Mouse (Mus musculus) cerebellum, adult 18-20 months (tissue): Measurements from ENCODE around the gene Lrriq1.

Experiments
- DNase-seq, 2 experiments: peaks; one replicate each; pipeline ENCODE4 v3.0.0; 2021

Gene Lrriq1

GRCm38 (mm10) chr10:103235707-103236459, at the start of gene Lrriq1:
Lrriq1 (minus strand) TSS chr10:103236322.
- DNase-seq: peak; percentile 52 to 56

- peak; percentile 11 to 19 for DNase-seq
Observed at GRCm38 (mm10) chr10:103253842-103254803, 18.0 kb upstream of the Lrriq1 start.

GRCm38 (mm10) chr10:103236460-103236772, 294 bp upstream of the Lrriq1 start:
- no peak for DNase-seq

- DNase-seq: no peak
Observed at GRCm38 (mm10) chr10:103226646-103227045, 9.5 kb downstream of the Lrriq1 start.

- no peak for DNase-seq
Observed at GRCm38 (mm10) chr10:103194655-103195328, 41.3 kb downstream of the Lrriq1 start.

- no peak for DNase-seq
Observed at GRCm38 (mm10) chr10:103145769-103146379, 90.2 kb downstream of the Lrriq1 start.

- no peak for DNase-seq
Observed at GRCm38 (mm10) chr10:103144927-103145768, 91.0 kb downstream of the Lrriq1 start.

GRCm38 (mm10) chr10:103142526-103142925, 93.6 kb downstream of the Lrriq1 start:
- no peak for DNase-seq

GRCm38 (mm10) chr10:103141532-103141931, 94.6 kb downstream of the Lrriq1 start:
- DNase-seq: no peak

GRCm38 (mm10) chr10:103140609-103141008, 95.5 kb downstream of the Lrriq1 start:
- DNase-seq: no peak

- no peak for DNase-seq
Observed at GRCm38 (mm10) chr10:103114629-103115028, 121.5 kb downstream of the Lrriq1 start.

- DNase-seq: no peak
Observed at GRCm38 (mm10) chr10:103108090-103108489, 128.0 kb downstream of the Lrriq1 start.

- no peak for DNase-seq
Observed at GRCm38 (mm10) chr10:103086101-103086500, 150.0 kb downstream of the Lrriq1 start.

GRCm38 (mm10) chr10:103049593-103049992, 186.5 kb downstream of the Lrriq1 start:
- no peak for DNase-seq

GRCm38 (mm10) chr10:103046623-103047022, 189.5 kb downstream of the Lrriq1 start:
- no peak for DNase-seq

GRCm38 (mm10) chr10:103045019-103045418, 191.1 kb downstream of the Lrriq1 start:
- no peak for DNase-seq

GRCm38 (mm10) chr10:103035002-103035640, 201.0 kb downstream of the Lrriq1 start:
- DNase-seq: no peak

- DNase-seq: no peak
Observed at GRCm38 (mm10) chr10:103030931-103031330, 205.2 kb downstream of the Lrriq1 start.

GRCm38 (mm10) chr10:103029730-103030490, 206.2 kb downstream of the Lrriq1 start, which contains the start of gene Alx1:
Alx1 (minus strand) TSS chr10:103030215.
- no peak for DNase-seq

GRCm38 (mm10) chr10:103029132-103029729, 206.9 kb downstream of the Lrriq1 start:
- no peak for DNase-seq
